Mouse (Mus musculus): Measurements from ENCODE around the gene Mrps5. TPM values are rescaled to one million over a fixed set of nuclear protein-coding genes. Genes with fewer than 3 reads are reported as not detected.
A peak's percentile ranks its signal among the peaks of the same experiment; 100 is the strongest.

Gene Mrps5
- polyA plus RNA-seq, 1 experiment from 2014 or later: 170 TPM

DNA sequence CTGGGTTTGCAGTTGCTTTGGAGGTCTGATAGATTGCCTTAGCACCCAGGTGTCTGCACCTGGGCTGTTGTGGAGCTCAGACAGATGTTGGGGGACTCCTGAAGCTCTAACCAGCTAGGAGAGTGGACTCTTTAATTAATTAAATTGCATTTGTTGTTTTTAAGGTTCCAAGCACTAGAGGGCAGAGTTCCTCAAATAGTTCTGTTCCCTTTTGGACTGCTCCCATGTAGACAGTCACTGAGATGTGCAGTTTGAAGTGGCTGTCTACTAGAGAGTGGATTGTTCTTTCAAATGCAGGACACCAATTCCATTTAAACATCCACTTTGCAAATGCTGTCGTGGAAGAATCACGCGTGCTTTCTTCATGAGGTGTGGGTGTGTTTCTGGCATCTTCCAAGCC, 21.2 kb downstream of the Mrps5 start:
- Histone ChIP-seq H3K27me3 (ENCODE audit: control insufficient read depth, insufficient read depth, low read length) (no peaks in the 10 kb centered on the region), H3K9me3 (ENCODE audit: control insufficient read depth, low read length) (no peaks in the 10 kb centered on the region), H3K9ac (ENCODE audit: low read length) (no peak overlapping the region), H3K4me2 (no peak overlapping the region), H3K4me1 (ENCODE audit: control insufficient read depth, insufficient read depth, low read length) (peaks cover 8% of the 10 kb centered on the region), H3K4me3 (ENCODE audit: low read depth, low read length) (no peak overlapping the region), H3K27ac (ENCODE audit: low read depth, low read length) (no peak overlapping the region), H3K36me3 (ENCODE audit: control insufficient read depth, insufficient read depth, low read length) (peaks cover 7% of the 10 kb centered on the region)
- DNase-seq (ENCODE audit: low spot score, missing footprints) (peak; percentile 85), ATAC-seq (ENCODE audit: low FRiP score) (no peak)
- WGBS: 44% methylated on average over 3 of the region's 3 CpGs

DNA sequence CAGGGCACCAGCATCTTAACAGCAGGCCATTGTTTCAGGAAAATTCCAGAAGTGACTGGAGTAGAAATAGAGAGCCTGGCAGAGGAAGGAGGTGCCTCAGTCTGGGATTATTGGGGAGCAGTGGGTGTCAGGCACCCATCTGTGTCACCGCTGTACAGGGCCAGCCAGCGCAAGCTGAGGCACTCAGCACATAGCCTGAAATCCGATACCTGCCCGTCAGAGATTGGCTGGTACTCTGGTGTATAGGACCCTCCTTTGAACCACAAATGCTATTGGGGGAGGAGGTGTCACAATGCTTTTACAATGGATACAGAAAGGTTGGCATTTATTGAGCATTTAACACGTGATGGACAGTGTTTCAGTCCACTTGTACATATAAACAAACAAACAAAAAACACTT, 22.0 kb downstream of the Mrps5 start:
- ATAC-seq (ENCODE audit: low FRiP score) (no peak), DNase-seq (ENCODE audit: low spot score, missing footprints) (no peak)
- Histone ChIP-seq H3K4me2 (no peak overlapping the region), H3K9ac (ENCODE audit: low read length) (no peak overlapping the region), H3K27me3 (ENCODE audit: control insufficient read depth, insufficient read depth, low read length) (no peaks in the 10 kb centered on the region), H3K4me3 (ENCODE audit: low read depth, low read length) (no peak overlapping the region), H3K36me3 (ENCODE audit: control insufficient read depth, insufficient read depth, low read length) (peaks cover 6% of the 10 kb centered on the region), H3K9me3 (ENCODE audit: control insufficient read depth, low read length) (no peaks in the 10 kb centered on the region), H3K27ac (ENCODE audit: low read depth, low read length) (no peak overlapping the region), H3K4me1 (ENCODE audit: control insufficient read depth, insufficient read depth, low read length) (peaks cover 8% of the 10 kb centered on the region)
- WGBS: 8% methylated on average over 5 of the region's 5 CpGs

DNA sequence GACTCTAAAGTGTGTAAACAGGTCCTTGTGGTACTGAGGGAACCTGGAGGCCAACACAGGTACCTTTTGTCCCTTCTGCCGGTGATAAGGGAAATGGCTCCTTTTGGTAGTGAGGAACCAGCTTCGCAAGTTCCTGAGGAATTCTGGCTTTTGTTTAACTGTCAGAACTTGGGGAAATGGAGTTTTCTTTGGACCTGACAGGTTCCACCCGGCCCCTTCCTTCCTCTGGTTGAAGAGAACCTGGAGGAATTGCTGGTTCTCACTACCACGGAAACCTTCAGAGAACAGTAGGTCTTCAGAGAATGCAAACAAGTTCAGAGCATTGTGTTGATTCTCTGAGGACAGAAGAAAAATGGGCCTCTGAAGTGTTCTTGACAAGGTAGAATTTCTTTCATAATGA, 24.4 kb downstream of the Mrps5 start:
- Histone ChIP-seq H3K9ac (ENCODE audit: low read length) (no peak overlapping the region), H3K4me2 (no peak overlapping the region), H3K4me1 (ENCODE audit: control insufficient read depth, insufficient read depth, low read length) (peaks cover 8% of the 10 kb centered on the region), H3K27me3 (ENCODE audit: control insufficient read depth, insufficient read depth, low read length) (no peaks in the 10 kb centered on the region), H3K27ac (ENCODE audit: low read depth, low read length) (no peak overlapping the region), H3K4me3 (ENCODE audit: low read depth, low read length) (no peak overlapping the region), H3K9me3 (ENCODE audit: control insufficient read depth, low read length) (no peaks in the 10 kb centered on the region), H3K36me3 (ENCODE audit: control insufficient read depth, insufficient read depth, low read length) (no peaks in the 10 kb centered on the region)
- ATAC-seq (ENCODE audit: low FRiP score): no peak
- 88% methylated on average over 4 of the region's 4 CpGs for WGBS
- DNase-seq (ENCODE audit: low spot score, missing footprints): no peak

GRCm38 (mm10) chr2:127612288-127612687, 25.3 kb downstream of the Mrps5 start:
- no peak for ATAC-seq (ENCODE audit: low FRiP score)
- H3K4me1 ChIP-seq (ENCODE audit: control insufficient read depth, insufficient read depth, low read length): peaks cover 8% of the 10 kb centered on the region
- 95% methylated on average over 4 of the region's 4 CpGs for WGBS

DNA sequence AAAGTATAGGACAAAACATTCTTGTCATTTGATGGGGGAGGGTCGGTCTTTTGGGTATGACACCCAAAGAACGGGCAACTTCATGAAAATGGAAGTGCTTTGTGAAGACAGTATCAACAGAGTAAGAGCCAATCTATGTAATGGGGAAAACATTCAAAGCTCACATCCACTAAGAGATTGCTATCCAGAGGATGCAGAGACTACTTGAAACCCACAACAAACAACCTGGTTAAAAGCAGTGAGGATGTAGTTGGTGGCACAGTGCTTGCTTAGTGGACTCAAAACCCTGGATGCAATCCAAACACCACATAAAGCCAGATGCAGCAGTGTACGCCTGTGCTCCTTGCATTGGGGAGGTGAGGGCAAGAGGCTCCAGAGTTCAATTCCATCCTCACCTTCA, 32.3 kb downstream of the Mrps5 start:
- DNase-seq (ENCODE audit: low spot score, missing footprints): no peak

More at GRCm38 (mm10) chr2:127612288-127612687, 25.3 kb downstream of the Mrps5 start:
- Histone ChIP-seq H3K36me3 (ENCODE audit: control insufficient read depth, insufficient read depth, low read length) (no peaks in the 10 kb centered on the region), H3K27ac (ENCODE audit: low read depth, low read length) (no peak overlapping the region), H3K4me2 (no peak overlapping the region), H3K4me3 (ENCODE audit: low read depth, low read length) (no peak overlapping the region), H3K9ac (ENCODE audit: low read length) (no peak overlapping the region), H3K9me3 (ENCODE audit: control insufficient read depth, low read length) (no peaks in the 10 kb centered on the region), H3K27me3 (ENCODE audit: control insufficient read depth, insufficient read depth, low read length) (no peaks in the 10 kb centered on the region)
- no peak for DNase-seq (ENCODE audit: low spot score, missing footprints)

DNA sequence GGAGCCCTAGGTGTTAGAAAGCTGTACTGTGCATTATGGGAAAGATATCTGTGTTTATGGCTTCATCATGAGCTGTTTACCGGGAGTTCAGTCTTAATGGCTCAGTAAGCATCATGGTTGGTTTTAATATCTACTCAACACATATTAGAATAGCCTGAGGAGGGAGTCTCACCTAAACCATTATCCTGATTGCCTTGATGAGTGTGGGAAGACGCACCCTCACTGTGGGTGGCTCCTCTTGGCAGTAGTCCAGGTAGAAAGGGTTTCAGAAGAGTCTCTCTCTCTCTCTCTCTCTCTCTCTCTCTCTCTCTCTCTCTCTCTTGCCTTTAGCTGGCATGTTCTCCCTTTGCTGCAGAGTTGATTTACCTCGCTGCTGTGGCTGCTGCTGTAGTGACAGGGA, 35.0 kb downstream of the Mrps5 start:
- no peak for DNase-seq (ENCODE audit: low spot score, missing footprints)
- no peak overlapping the region for H3K4me2 ChIP-seq
- H3K27me3 ChIP-seq (ENCODE audit: control insufficient read depth, insufficient read depth, low read length): no peaks in the 10 kb centered on the region
- no peaks in the 10 kb centered on the region for H3K9me3 ChIP-seq (ENCODE audit: control insufficient read depth, low read length)
- H3K4me1 ChIP-seq (ENCODE audit: control insufficient read depth, insufficient read depth, low read length): no peaks in the 10 kb centered on the region
- H3K4me3 ChIP-seq (ENCODE audit: low read depth, low read length): no peak overlapping the region
- H3K9ac ChIP-seq (ENCODE audit: low read length): no peak overlapping the region
- ATAC-seq (ENCODE audit: low FRiP score): no peak
- no peak overlapping the region for H3K27ac ChIP-seq (ENCODE audit: low read depth, low read length)
- no peaks in the 10 kb centered on the region for H3K36me3 ChIP-seq (ENCODE audit: control insufficient read depth, insufficient read depth, low read length)
- 57% methylated on average over 3 of the region's 3 CpGs for WGBS

More for the DNA sequence above, 32.3 kb downstream of the Mrps5 start:
- H3K36me3 ChIP-seq (ENCODE audit: control insufficient read depth, insufficient read depth, low read length): no peaks in the 10 kb centered on the region
- H3K4me2 ChIP-seq: no peak overlapping the region
- no peak overlapping the region for H3K27ac ChIP-seq (ENCODE audit: low read depth, low read length)
- no peak overlapping the region for H3K4me3 ChIP-seq (ENCODE audit: low read depth, low read length)
- H3K4me1 ChIP-seq (ENCODE audit: control insufficient read depth, insufficient read depth, low read length): no peaks in the 10 kb centered on the region
- 93% methylated on average over 3 of the region's 3 CpGs for WGBS
- no peak for ATAC-seq (ENCODE audit: low FRiP score)
- no peaks in the 10 kb centered on the region for H3K9me3 ChIP-seq (ENCODE audit: control insufficient read depth, low read length)
- no peak overlapping the region for H3K9ac ChIP-seq (ENCODE audit: low read length)
- no peaks in the 10 kb centered on the region for H3K27me3 ChIP-seq (ENCODE audit: control insufficient read depth, insufficient read depth, low read length)

- Histone ChIP-seq H3K27ac (ENCODE audit: low read depth, low read length) (no peak overlapping the region), H3K4me3 (ENCODE audit: low read depth, low read length) (no peak overlapping the region), H3K9me3 (ENCODE audit: control insufficient read depth, low read length) (no peaks in the 10 kb centered on the region), H3K4me1 (ENCODE audit: control insufficient read depth, insufficient read depth, low read length) (no peaks in the 10 kb centered on the region), H3K27me3 (ENCODE audit: control insufficient read depth, insufficient read depth, low read length) (no peaks in the 10 kb centered on the region), H3K36me3 (ENCODE audit: control insufficient read depth, insufficient read depth, low read length) (no peaks in the 10 kb centered on the region), H3K9ac (ENCODE audit: low read length) (no peak overlapping the region), H3K4me2 (no peak overlapping the region)
- ATAC-seq (ENCODE audit: low FRiP score): no peak
- no peak for DNase-seq (ENCODE audit: low spot score, missing footprints)
- WGBS: 88% methylated on average over 2 of the region's 2 CpGs
Measured at GRCm38 (mm10) chr2:127624786-127625185, 37.8 kb downstream of the Mrps5 start.

- Histone ChIP-seq H3K9ac (ENCODE audit: low read length) (no peak overlapping the region), H3K27ac (ENCODE audit: low read depth, low read length) (no peak overlapping the region), H3K4me3 (ENCODE audit: low read depth, low read length) (no peak overlapping the region), H3K4me2 (no peak overlapping the region), H3K4me1 (ENCODE audit: control insufficient read depth, insufficient read depth, low read length) (no peaks in the 10 kb centered on the region), H3K9me3 (ENCODE audit: control insufficient read depth, low read length) (no peaks in the 10 kb centered on the region), H3K27me3 (ENCODE audit: control insufficient read depth, insufficient read depth, low read length) (no peaks in the 10 kb centered on the region), H3K36me3 (ENCODE audit: control insufficient read depth, insufficient read depth, low read length) (no peaks in the 10 kb centered on the region)
- DNase-seq (ENCODE audit: low spot score, missing footprints) (no peak), ATAC-seq (ENCODE audit: low FRiP score) (no peak)
- 77% methylated on average over 5 of the region's 5 CpGs for WGBS
Measured at GRCm38 (mm10) chr2:127625659-127626058, 38.6 kb downstream of the Mrps5 start.

DNA sequence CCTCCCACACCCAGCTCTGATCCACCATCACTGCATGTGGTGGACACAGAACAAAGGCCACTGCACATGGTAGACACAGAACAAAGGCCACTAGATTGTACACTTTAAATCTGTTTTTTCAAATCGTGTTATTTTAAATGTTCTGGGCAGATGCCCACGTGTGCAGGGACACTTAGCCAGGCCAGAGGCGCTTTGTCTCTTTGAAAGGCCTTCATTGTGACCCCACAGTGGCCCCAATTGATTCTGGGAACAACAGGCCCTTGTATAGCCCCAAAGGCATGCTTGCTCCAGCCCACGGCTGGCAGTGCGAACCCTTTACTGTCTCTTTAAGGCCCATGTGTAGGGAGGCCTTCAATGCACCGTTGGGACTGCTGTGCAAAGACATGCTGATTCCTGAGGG, 40.3 kb downstream of the Mrps5 start:
- H3K9ac ChIP-seq (ENCODE audit: low read length): no peak overlapping the region
- no peaks in the 10 kb centered on the region for H3K27me3 ChIP-seq (ENCODE audit: control insufficient read depth, insufficient read depth, low read length)
- H3K4me1 ChIP-seq (ENCODE audit: control insufficient read depth, insufficient read depth, low read length): no peaks in the 10 kb centered on the region
- WGBS: 60% methylated on average over 6 of the region's 6 CpGs
- H3K9me3 ChIP-seq (ENCODE audit: control insufficient read depth, low read length): no peaks in the 10 kb centered on the region
- no peak overlapping the region for H3K4me3 ChIP-seq (ENCODE audit: low read depth, low read length)
- H3K27ac ChIP-seq (ENCODE audit: low read depth, low read length): no peak overlapping the region
- ATAC-seq (ENCODE audit: low FRiP score) (no peak), DNase-seq (ENCODE audit: low spot score, missing footprints) (no peak)
- no peaks in the 10 kb centered on the region for H3K36me3 ChIP-seq (ENCODE audit: control insufficient read depth, insufficient read depth, low read length)
- H3K4me2 ChIP-seq: no peak overlapping the region

Measured in midbrain, embryonic 11.5 days (tissue).